18 mouse cellular contexts compared by ENCODE assay signal in genomic region chr11:75737806-75738476, GRCm38 (mm10). TPM values are rescaled to one million over a fixed set of nuclear protein-coding genes. Genes with fewer than 3 reads are reported as not detected.
DNase-seq lines count a peak whose midpoint lies in the region; ATAC-seq and TF ChIP-seq lines count a peak whose summit lies in the region.
"Had no signal": no experiment of that assay in that cellular context is flagged by ENCODE, and none has a peak within 500 bp of the region (broad histone marks: within the 10 kb centered on the region; RNA-seq: fewer than 3 reads in every experiment).

No protein-coding gene starts in this region.

- H3K27me3 ChIP-seq in lung, postnatal 0 days (replicated peaks; ENCODE audit: insufficient read depth, low read length) = no peaks in the 10 kb centered on the region
- H3K27me3 ChIP-seq in ES-Bruce4 (ENCODE audit: control insufficient read depth, insufficient read depth, low read length, poor library complexity, severe bottlenecking) = no peaks in the 10 kb centered on the region
- no peaks in the 10 kb centered on the region for H3K27me3 ChIP-seq in myocyte (ENCODE audit: control insufficient read depth, insufficient read depth, insufficient read length)
- no peaks in the 10 kb centered on the region for H3K27me3 ChIP-seq in embryonic facial prominence, embryonic 10.5 days (replicated peaks; ENCODE audit: low read depth, poor library complexity, severe bottlenecking)
- H3K27me3 ChIP-seq: heart, embryonic 12.5 days; megakaryocyte, embryonic 14.5 days; stomach, embryonic 15.5 days had no signal

- no peak overlapping the region; the same call in 1 of the 2 replicates for H3K4me3 ChIP-seq in gastrocnemius, adult 2 months
- H3K4me3 ChIP-seq in lung, postnatal 0 days (ENCODE audit: low read depth, low read length) = no peak overlapping the region
- H3K4me3 ChIP-seq in ES-Bruce4 (ENCODE audit: low read depth, low read length) (peak overlapping the region; percentile 44), myocyte (no peak overlapping the region)
- H3K4me3 ChIP-seq in embryonic facial prominence, embryonic 10.5 days = no peak overlapping the region
- H3K4me3 ChIP-seq: heart, embryonic 12.5 days; megakaryocyte, embryonic 14.5 days; stomach, embryonic 15.5 days had no signal

- no peaks in the 10 kb centered on the region for H3K36me3 ChIP-seq in lung, postnatal 0 days (ENCODE audit: insufficient read depth, low read length)
- peaks cover 59% of the 10 kb centered on the region for H3K36me3 ChIP-seq in ES-Bruce4 (ENCODE audit: control insufficient read depth, insufficient read depth, low read length, poor library complexity, severe bottlenecking)
- H3K36me3 ChIP-seq in myocyte (ENCODE audit: control insufficient read depth, insufficient read depth) = peaks cover 10% of the 10 kb centered on the region
- H3K36me3 ChIP-seq in embryonic facial prominence, embryonic 10.5 days (replicated peaks) = peaks cover 69% of the 10 kb centered on the region

- no peak overlapping the region for H3K4me2 ChIP-seq in lung, postnatal 0 days (replicated peaks; ENCODE audit: low read depth, low read length)
- H3K4me2 ChIP-seq in myocyte (ENCODE audit: low read depth) = peak overlapping the region; percentile 67
- H3K4me2 ChIP-seq: liver, embryonic 11.5 days; stomach, embryonic 15.5 days had no signal

- H3K9ac ChIP-seq in lung, postnatal 0 days (replicated peaks; ENCODE audit: low read depth) = no peak overlapping the region
- 0 out of 2 replicates have a peak overlapping the region, but pooled peaks have one; percentile 6 for H3K9ac ChIP-seq in ES-Bruce4 (ENCODE audit: low read depth, poor library complexity, severe bottlenecking)
- H3K9ac ChIP-seq: heart, embryonic 12.5 days; stomach, embryonic 15.5 days had no signal

- peaks cover 25% of the 10 kb centered on the region; the same call in 1 of the 2 replicates for H3K4me1 ChIP-seq in lung, postnatal 0 days (ENCODE audit: insufficient read depth, low read depth, low read length)
- peaks cover 8% of the 10 kb centered on the region for H3K4me1 ChIP-seq in ES-Bruce4 (ENCODE audit: control insufficient read depth, insufficient read depth, low read length)
- peaks cover 41% of the 10 kb centered on the region for H3K4me1 ChIP-seq in embryonic facial prominence, embryonic 10.5 days

- ATAC-seq in lung, postnatal 0 days = no peak

- H3K9me3 ChIP-seq in lung, postnatal 0 days (ENCODE audit: low read length) = no peaks in the 10 kb centered on the region
- H3K9me3 ChIP-seq in ES-Bruce4 (replicated peaks; ENCODE audit: control insufficient read depth, insufficient read depth, low read length, poor library complexity, severe bottlenecking) = no peaks in the 10 kb centered on the region
- H3K9me3 ChIP-seq in embryonic facial prominence, embryonic 10.5 days = no peaks in the 10 kb centered on the region
- H3K9me3 ChIP-seq: heart, embryonic 12.5 days; megakaryocyte, embryonic 14.5 days; stomach, embryonic 15.5 days had no signal

- H3K27ac ChIP-seq in gastrocnemius, adult 2 months = peak overlapping the region; percentile 12
- H3K27ac ChIP-seq in lung, postnatal 0 days (ENCODE audit: low read length) = peak overlapping the region; percentile 14; the same call in 1 of the 2 replicates
- H3K27ac ChIP-seq in ES-Bruce4 (ENCODE audit: insufficient read depth, low read length) = peak overlapping the region; percentile 50; the same call in 1 of the 2 replicates
- no peak overlapping the region for H3K27ac ChIP-seq in embryonic facial prominence, embryonic 10.5 days (replicated peaks)
- H3K27ac ChIP-seq: stomach, embryonic 15.5 days had no signal

- no peak for TF ChIP-seq EP300 in lung, postnatal 0 days (IDR thresholded peaks at IDR 0.05)
- no peak for TF ChIP-seq EP300 in ES-Bruce4 (IDR thresholded peaks at IDR 0.05; ENCODE audit: insufficient read depth, low read depth, low read length)

- H3ac ChIP-seq in myocyte (ENCODE audit: control insufficient read depth, insufficient read length) = no peak overlapping the region

- TF ChIP-seq CTCF in gastrocnemius, adult 2 months (IDR thresholded peaks at IDR 0.05) = no peak
- TF ChIP-seq CTCF in lung, postnatal 0 days (IDR thresholded peaks at IDR 0.05) = no peak
- TF ChIP-seq CTCF in ES-Bruce4 (IDR thresholded peaks at IDR 0.05; ENCODE audit: low read depth, low read length) = no peak

- peaks cover 97% of the 10 kb centered on the region for H3K79me2 ChIP-seq in myocyte (ENCODE audit: control insufficient read depth, insufficient read depth)

- intact Hi-C loops in gastrocnemius, adult 2 months (cut with DNase I) = no loop called here

- DNase-seq in gastrocnemius, adult 2 months = no peak
- DNase-seq in gastrocnemius, postnatal 10 days = no peak
- no peak for DNase-seq in lung, postnatal 0 days (ENCODE audit: low spot score)
- no peak for DNase-seq in lung, postnatal 14 days
- no peak for DNase-seq in frontal cortex, postnatal 25 days (ENCODE audit: low spot score in 2 of 2)
- DNase-seq in embryonic facial prominence, embryonic 10.5 days (ENCODE audit: low spot score) = no peak
- DNase-seq: adrenal gland, postnatal 25 days; cerebellum, adult 9-11 months; gastrocnemius, postnatal 25 days; kidney, postnatal 14 days; right cerebral cortex, postnatal 25 days had no signal

- WGBS in lung, postnatal 0 days = 52% methylated on average over 2 of the region's 2 CpGs
- WGBS in embryonic facial prominence, embryonic 10.5 days = 87% methylated on average over 2 of the region's 2 CpGs

- TF ChIP-seq POLR2A in ES-Bruce4 (IDR thresholded peaks at IDR 0.05; ENCODE audit: insufficient read depth, low read length) (no peak), myocyte (IDR thresholded peaks at IDR 0.05; ENCODE audit: insufficient read length, low read depth) (peak; percentile 20)

TF ChIP-seq in myocyte, 11 proteins besides CTCF, POLR2A, EP300 and RAD21:
- TF ChIP-seq TCF12 (IDR thresholded peaks at IDR 0.05; ENCODE audit: insufficient read depth, poor library complexity, severe bottlenecking) (no peak), MYOD1 (IDR thresholded peaks at IDR 0.05; ENCODE audit: control insufficient read depth in 1 of 3, insufficient read length in 2 of 3, low read depth in 2 of 3) (no peak), CEBPB (IDR thresholded peaks at IDR 0.05; ENCODE audit: insufficient read depth, poor library complexity, severe bottlenecking) (no peak), USF1 (IDR thresholded peaks at IDR 0.05; ENCODE audit: low read depth) (no peak), POLR2AphosphoS2 (IDR thresholded peaks at IDR 0.05; ENCODE audit: insufficient read length, low read depth) (peak; percentile 41)

RNA-seq across cellular contexts. Expression of gene Ywhae, which starts 5.3 kb away (rescaled TPM):
- total RNA-seq in gastrocnemius, adult 2 months (2021) = 100 to 1,000 TPM; 545 to 577 TPM
- 100 to 1,000 TPM; 801 to 805 TPM for total RNA-seq in gastrocnemius, postnatal 10 days (2021)
- 453 and 499 TPM in 2 replicates for polyA plus RNA-seq in lung, postnatal 0 days (2015; fragmentation: Nextera tagmentation; extraction: Ambion mirVana)
- polyA plus RNA-seq in ES-Bruce4 (2011; ENCODE audit: insufficient read depth, insufficient read length, low read depth, missing spikeins) (1,329 and 1,367 TPM in 2 replicates), myocyte (2012; fragmentation: generic; extraction: Trizol) (612 TPM)
- polyA plus RNA-seq in embryonic facial prominence, embryonic 10.5 days (2016; fragmentation: Nextera tagmentation; extraction: Ambion mirVana) = 1,280 and 1,286 TPM in 2 replicates

RNA-seq across cellular contexts. Expression of gene Doc2b, which starts 57.9 kb away (rescaled TPM):
- total RNA-seq in gastrocnemius, adult 2 months (2021) = 1 to 10 TPM; 1.0 to 1.4 TPM
- total RNA-seq in gastrocnemius, postnatal 10 days (2021) = 1 to 10 TPM; 1.0 TPM
- 0.06 and 0.10 TPM in 2 replicates for polyA plus RNA-seq in lung, postnatal 0 days (2015; fragmentation: Nextera tagmentation; extraction: Ambion mirVana)
- polyA plus RNA-seq in ES-Bruce4 (2011; ENCODE audit: insufficient read depth, insufficient read length, low read depth, missing spikeins) = 0.15 and 0.22 TPM in 2 replicates
- polyA plus RNA-seq in myocyte (2012; fragmentation: generic; extraction: Trizol) = 0.10 TPM
- polyA plus RNA-seq in embryonic facial prominence, embryonic 10.5 days (2016; fragmentation: Nextera tagmentation; extraction: Ambion mirVana) = 0.22 and 0.28 TPM in 2 replicates
- total RNA-seq: hematopoietic stem cell, adult 5-6 weeks had no signal

RNA-seq across cellular contexts. Expression of gene Crk, which starts 58.9 kb away (rescaled TPM):
- total RNA-seq in gastrocnemius, adult 2 months (2021) = 10 to 100 TPM; 53.4 to 64.3 TPM
- total RNA-seq in gastrocnemius, postnatal 10 days (2021) = 10 to 100 TPM; 53.0 to 59.8 TPM
- 83.8 and 90.3 TPM in 2 replicates for polyA plus RNA-seq in lung, postnatal 0 days (2015; fragmentation: Nextera tagmentation; extraction: Ambion mirVana)
- polyA plus RNA-seq in ES-Bruce4 (2011; ENCODE audit: insufficient read depth, insufficient read length, low read depth, missing spikeins) (86.0 and 91.5 TPM in 2 replicates), myocyte (2012; fragmentation: generic; extraction: Trizol) (34.5 TPM)
- 112 and 114 TPM in 2 replicates for polyA plus RNA-seq in embryonic facial prominence, embryonic 10.5 days (2016; fragmentation: Nextera tagmentation; extraction: Ambion mirVana)
